Mouse (Mus musculus) liver, adult 2 months (tissue): ENCODE results near the gene 2900011O08Rik.

Experiments
- CTCF ChIP-seq: fragments of 200-500 bp; IDR thresholded peaks from 2 replicates; pipeline ENCODE4 v1.5.1; 2011; ENCODE audit warnings: low read depth, low read length, control low read depth
- POLR2A ChIP-seq: fragments of 200-500 bp; IDR thresholded peaks from 2 replicates; pipeline ENCODE4 v1.6.1; 2011; ENCODE audit warnings: low read length, control low read depth; ENCODE audit not compliant: insufficient read depth; ENCODE audit errors: extremely low read depth

- no peak for TF ChIP-seq POLR2A
- TF ChIP-seq CTCF, result no peak
Measured at GRCm38 (mm10) chr16:14004726-14005125, 18.3 kb downstream of the 2900011O08Rik start.
